Mouse (Mus musculus): Measurements from ENCODE around the gene Snapc3. TPM values are rescaled to one million over a fixed set of nuclear protein-coding genes. Genes with fewer than 3 reads are reported as not detected.

The Snapc3 gene
- polyA plus RNA-seq, 1 experiment from 2014 or later, result 43.1 TPM

DNA sequence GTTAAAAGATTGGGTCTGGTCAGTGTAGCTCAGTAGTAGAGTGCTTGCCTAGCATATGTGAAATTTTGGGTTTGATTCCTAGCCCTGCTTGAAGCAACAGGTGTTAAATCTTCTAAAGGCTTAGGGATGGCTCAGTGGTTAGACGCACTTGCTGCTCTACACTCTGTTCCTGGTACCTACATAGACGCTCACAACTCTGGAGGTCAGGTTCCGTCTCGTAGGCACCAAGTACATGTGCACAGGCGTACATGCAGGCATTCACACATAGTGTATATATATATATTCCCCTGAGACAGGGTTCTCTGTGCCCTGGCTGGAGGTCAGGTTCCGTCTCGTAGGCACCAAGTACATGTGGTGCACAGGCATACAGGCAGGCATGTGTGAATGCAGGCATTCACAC, 9.6 kb downstream of the Snapc3 start:
- 92% methylated on average over 7 of the region's 7 CpGs for WGBS
- no peak for DNase-seq (ENCODE audit: low spot score)

DNA sequence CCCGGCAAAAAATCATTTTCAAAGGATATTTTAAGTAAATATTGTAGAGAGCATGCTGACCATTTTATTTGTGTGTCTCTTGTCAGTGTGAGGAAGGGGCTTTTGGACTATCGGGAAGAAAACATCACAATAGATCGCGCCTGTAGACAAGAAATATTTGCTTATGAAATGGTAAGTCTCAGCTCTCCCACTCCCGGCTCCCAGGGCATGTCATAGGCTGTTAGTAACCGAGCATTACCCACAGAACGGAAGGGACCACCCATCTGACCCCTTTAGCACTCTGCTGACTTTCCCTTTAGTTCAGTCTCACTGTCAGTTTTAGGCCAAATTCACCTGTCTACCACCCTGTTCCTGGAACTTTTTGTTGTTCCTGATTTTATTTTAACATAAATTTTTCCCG, 10.2 kb downstream of the Snapc3 start:
- WGBS, result 96% methylated on average over 8 of the region's 8 CpGs
- no peak overlapping the region for H3K4me3 ChIP-seq (ENCODE audit: low read depth, low read length)
- DNase-seq (ENCODE audit: low spot score) (no peak), ATAC-seq (ENCODE audit: low read depth) (no peak)
- H3K4me2 ChIP-seq (ENCODE audit: low read depth, low read length), result no peak overlapping the region
- H3K36me3 ChIP-seq (ENCODE audit: control insufficient read depth, insufficient read depth, low read length), result peaks cover 82% of the 10 kb centered on the region
- H3K9me3 ChIP-seq (ENCODE audit: control insufficient read depth, low read length), result no peaks in the 10 kb centered on the region
- H3K4me1 ChIP-seq (ENCODE audit: control insufficient read depth, insufficient read depth, low read length), result no peaks in the 10 kb centered on the region
- H3K27me3 ChIP-seq (replicated peaks; ENCODE audit: control insufficient read depth, insufficient read depth, low read length), result no peaks in the 10 kb centered on the region
- H3K9ac ChIP-seq (ENCODE audit: low read depth, low read length), result no peak overlapping the region
- H3K27ac ChIP-seq (replicated peaks; ENCODE audit: low read depth, low read length), result no peak overlapping the region

More for the DNA sequence above, 9.6 kb downstream of the Snapc3 start:
- Histone ChIP-seq H3K4me1 (ENCODE audit: control insufficient read depth, insufficient read depth, low read length) (no peaks in the 10 kb centered on the region), H3K27me3 (replicated peaks; ENCODE audit: control insufficient read depth, insufficient read depth, low read length) (no peaks in the 10 kb centered on the region), H3K36me3 (ENCODE audit: control insufficient read depth, insufficient read depth, low read length) (peaks cover 82% of the 10 kb centered on the region), H3K4me2 (ENCODE audit: low read depth, low read length) (no peak overlapping the region), H3K9me3 (ENCODE audit: control insufficient read depth, low read length) (no peaks in the 10 kb centered on the region), H3K9ac (ENCODE audit: low read depth, low read length) (no peak overlapping the region), H3K27ac (replicated peaks; ENCODE audit: low read depth, low read length) (no peak overlapping the region), H3K4me3 (ENCODE audit: low read depth, low read length) (no peak overlapping the region)
- ATAC-seq (ENCODE audit: low read depth), result no peak

DNA sequence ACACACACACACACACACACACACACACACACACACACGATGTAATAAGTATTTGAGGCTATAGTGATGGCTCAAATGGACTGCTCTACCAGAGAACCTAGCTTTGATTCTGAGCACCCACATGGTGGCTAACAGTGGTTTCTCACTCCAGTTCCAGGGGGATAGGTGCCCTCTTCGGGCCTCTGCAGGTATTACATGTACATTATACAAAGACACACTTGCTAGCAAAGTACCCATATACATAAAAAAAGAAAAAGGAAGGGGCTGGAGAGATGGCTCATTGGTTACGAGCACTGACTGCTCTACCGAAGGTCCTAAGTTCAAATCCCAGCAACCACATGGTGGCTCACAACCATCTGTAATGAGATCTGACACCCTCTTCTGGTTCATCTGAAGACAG, 11.3 kb downstream of the Snapc3 start:
- H3K27me3 ChIP-seq (replicated peaks; ENCODE audit: control insufficient read depth, insufficient read depth, low read length), result no peaks in the 10 kb centered on the region
- H3K9ac ChIP-seq (ENCODE audit: low read depth, low read length), result no peak overlapping the region
- H3K27ac ChIP-seq (replicated peaks; ENCODE audit: low read depth, low read length), result no peak overlapping the region
- ATAC-seq (ENCODE audit: low read depth) (no peak), DNase-seq (ENCODE audit: low spot score) (no peak)
- H3K9me3 ChIP-seq (ENCODE audit: control insufficient read depth, low read length), result no peaks in the 10 kb centered on the region
- peaks cover 82% of the 10 kb centered on the region for H3K36me3 ChIP-seq (ENCODE audit: control insufficient read depth, insufficient read depth, low read length)
- no peak overlapping the region for H3K4me2 ChIP-seq (ENCODE audit: low read depth, low read length)
- WGBS, result 94% methylated on average over 4 of the region's 4 CpGs
- H3K4me1 ChIP-seq (ENCODE audit: control insufficient read depth, insufficient read depth, low read length), result no peaks in the 10 kb centered on the region
- no peak overlapping the region for H3K4me3 ChIP-seq (ENCODE audit: low read depth, low read length)

DNA sequence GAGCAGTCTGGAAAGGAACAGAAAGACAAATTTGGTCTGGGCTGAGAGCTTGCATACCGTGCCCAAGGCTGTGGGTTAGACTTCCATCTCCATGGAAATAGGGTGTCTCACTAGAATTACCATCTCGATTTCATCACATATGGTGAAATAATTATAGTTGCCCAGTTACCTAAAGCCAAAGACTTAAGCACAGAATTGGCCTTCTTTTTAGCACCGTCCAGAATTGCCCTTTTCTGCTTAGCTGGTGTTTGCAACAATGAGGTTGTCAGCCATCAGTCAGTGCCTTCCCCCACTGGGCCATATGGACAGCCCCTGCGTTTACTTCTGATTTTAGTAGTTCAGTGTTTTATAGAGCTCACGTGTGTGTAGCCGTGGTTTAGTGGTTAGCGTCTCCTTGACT, 14.4 kb downstream of the Snapc3 start:
- WGBS, result 88% methylated on average over 7 of the region's 7 CpGs
- no peak overlapping the region for H3K27ac ChIP-seq (replicated peaks; ENCODE audit: low read depth, low read length)
- ATAC-seq (ENCODE audit: low read depth), result no peak

DNA sequence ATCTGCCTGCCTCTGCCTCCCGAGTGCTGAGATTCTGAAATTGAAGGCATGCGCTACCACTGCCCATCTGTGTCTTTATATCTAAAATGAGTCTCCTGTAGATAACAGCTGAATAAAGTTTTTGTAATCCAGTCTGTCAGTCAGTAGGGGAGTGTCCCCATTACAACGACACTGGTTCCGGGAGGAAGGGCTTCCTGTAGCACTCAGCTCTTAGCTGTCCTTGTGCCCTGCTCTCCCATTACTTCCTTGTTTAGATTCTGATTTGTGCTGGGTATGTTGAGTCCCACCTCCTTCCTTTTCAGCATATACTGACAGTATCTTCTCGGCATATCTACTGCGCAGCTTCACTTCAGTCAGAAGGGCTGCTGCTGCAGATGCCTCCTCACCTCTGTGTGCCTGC, 15.4 kb downstream of the Snapc3 start:
- 93% methylated on average over 6 of the region's 6 CpGs for WGBS

More for the DNA sequence above, 14.4 kb downstream of the Snapc3 start:
- H3K4me3 ChIP-seq (ENCODE audit: low read depth, low read length), result no peak overlapping the region
- H3K9ac ChIP-seq (ENCODE audit: low read depth, low read length), result no peak overlapping the region
- DNase-seq (ENCODE audit: low spot score), result no peak
- no peaks in the 10 kb centered on the region for H3K4me1 ChIP-seq (ENCODE audit: control insufficient read depth, insufficient read depth, low read length)
- no peak overlapping the region for H3K4me2 ChIP-seq (ENCODE audit: low read depth, low read length)
- H3K27me3 ChIP-seq (replicated peaks; ENCODE audit: control insufficient read depth, insufficient read depth, low read length), result no peaks in the 10 kb centered on the region
- peaks cover 82% of the 10 kb centered on the region for H3K36me3 ChIP-seq (ENCODE audit: control insufficient read depth, insufficient read depth, low read length)
- no peaks in the 10 kb centered on the region for H3K9me3 ChIP-seq (ENCODE audit: control insufficient read depth, low read length)

DNA sequence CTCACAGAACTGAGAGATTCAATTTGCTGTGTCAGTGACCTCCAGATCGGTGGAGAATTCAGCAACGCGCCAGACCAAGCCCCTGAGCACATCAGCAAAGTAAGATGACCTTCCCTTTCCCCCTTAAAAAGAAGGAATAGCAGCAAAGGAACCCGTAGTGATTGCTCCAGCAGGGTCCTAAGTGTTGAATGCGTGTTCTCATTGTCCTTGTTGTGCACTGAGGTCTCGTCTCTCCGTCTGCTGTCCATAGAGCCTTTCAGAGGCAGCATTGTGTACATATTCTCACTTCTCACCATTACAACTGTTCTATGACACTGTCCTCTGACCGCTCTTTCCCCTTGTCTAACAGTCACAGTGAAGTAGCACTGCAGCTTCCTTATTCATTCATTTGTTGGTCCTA, 18.9 kb downstream of the Snapc3 start:
- H3K27me3 ChIP-seq (replicated peaks; ENCODE audit: control insufficient read depth, insufficient read depth, low read length), result no peaks in the 10 kb centered on the region
- H3K4me3 ChIP-seq (ENCODE audit: low read depth, low read length), result no peak overlapping the region
- WGBS, result 97% methylated on average over 8 of the region's 8 CpGs
- no peak overlapping the region for H3K4me2 ChIP-seq (ENCODE audit: low read depth, low read length)
- no peaks in the 10 kb centered on the region for H3K9me3 ChIP-seq (ENCODE audit: control insufficient read depth, low read length)
- no peak overlapping the region for H3K9ac ChIP-seq (ENCODE audit: low read depth, low read length)
- ATAC-seq (ENCODE audit: low read depth), result no peak
- DNase-seq (ENCODE audit: low spot score), result no peak
- H3K4me1 ChIP-seq (ENCODE audit: control insufficient read depth, insufficient read depth, low read length), result no peaks in the 10 kb centered on the region
- peaks cover 91% of the 10 kb centered on the region for H3K36me3 ChIP-seq (ENCODE audit: control insufficient read depth, insufficient read depth, low read length)
- H3K27ac ChIP-seq (replicated peaks; ENCODE audit: low read depth, low read length), result no peak overlapping the region

More for the DNA sequence above, 15.4 kb downstream of the Snapc3 start:
- no peaks in the 10 kb centered on the region for H3K27me3 ChIP-seq (replicated peaks; ENCODE audit: control insufficient read depth, insufficient read depth, low read length)
- H3K27ac ChIP-seq (replicated peaks; ENCODE audit: low read depth, low read length), result no peak overlapping the region
- no peak overlapping the region for H3K9ac ChIP-seq (ENCODE audit: low read depth, low read length)
- H3K4me2 ChIP-seq (ENCODE audit: low read depth, low read length), result no peak overlapping the region
- no peak overlapping the region for H3K4me3 ChIP-seq (ENCODE audit: low read depth, low read length)
- H3K9me3 ChIP-seq (ENCODE audit: control insufficient read depth, low read length), result no peaks in the 10 kb centered on the region
- DNase-seq (ENCODE audit: low spot score) (no peak), ATAC-seq (ENCODE audit: low read depth) (no peak)
- H3K4me1 ChIP-seq (ENCODE audit: control insufficient read depth, insufficient read depth, low read length), result no peaks in the 10 kb centered on the region
- peaks cover 81% of the 10 kb centered on the region for H3K36me3 ChIP-seq (ENCODE audit: control insufficient read depth, insufficient read depth, low read length)

DNA sequence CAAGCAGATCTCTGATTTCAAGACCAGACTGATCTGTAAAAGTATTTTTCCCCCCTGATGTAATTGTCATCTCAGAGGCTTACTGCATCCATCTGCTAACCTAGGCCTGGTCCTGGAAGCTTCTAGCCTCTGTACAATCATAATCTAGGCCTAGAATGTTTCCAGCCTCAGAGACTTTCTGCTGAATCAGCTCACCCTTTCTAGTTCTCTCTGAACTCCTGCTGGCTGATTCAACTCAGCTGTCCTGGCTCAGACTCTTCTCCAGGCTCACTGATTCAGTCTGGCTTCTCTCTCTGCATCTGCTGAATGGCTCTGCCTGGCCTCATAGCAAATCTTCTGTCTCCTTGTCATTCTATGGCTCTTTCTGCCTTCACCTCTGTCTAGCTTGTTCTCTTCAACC, 20.6 kb downstream of the Snapc3 start:
- H3K9ac ChIP-seq (ENCODE audit: low read depth, low read length), result no peak overlapping the region
- no peak overlapping the region for H3K4me3 ChIP-seq (ENCODE audit: low read depth, low read length)
- H3K27ac ChIP-seq (replicated peaks; ENCODE audit: low read depth, low read length), result no peak overlapping the region
- peaks cover 90% of the 10 kb centered on the region for H3K36me3 ChIP-seq (ENCODE audit: control insufficient read depth, insufficient read depth, low read length)
- no peaks in the 10 kb centered on the region for H3K9me3 ChIP-seq (ENCODE audit: control insufficient read depth, low read length)
- no peaks in the 10 kb centered on the region for H3K27me3 ChIP-seq (replicated peaks; ENCODE audit: control insufficient read depth, insufficient read depth, low read length)
- ATAC-seq (ENCODE audit: low read depth) (no peak), DNase-seq (ENCODE audit: low spot score) (no peak)
- no peaks in the 10 kb centered on the region for H3K4me1 ChIP-seq (ENCODE audit: control insufficient read depth, insufficient read depth, low read length)
- H3K4me2 ChIP-seq (ENCODE audit: low read depth, low read length), result no peak overlapping the region

DNA sequence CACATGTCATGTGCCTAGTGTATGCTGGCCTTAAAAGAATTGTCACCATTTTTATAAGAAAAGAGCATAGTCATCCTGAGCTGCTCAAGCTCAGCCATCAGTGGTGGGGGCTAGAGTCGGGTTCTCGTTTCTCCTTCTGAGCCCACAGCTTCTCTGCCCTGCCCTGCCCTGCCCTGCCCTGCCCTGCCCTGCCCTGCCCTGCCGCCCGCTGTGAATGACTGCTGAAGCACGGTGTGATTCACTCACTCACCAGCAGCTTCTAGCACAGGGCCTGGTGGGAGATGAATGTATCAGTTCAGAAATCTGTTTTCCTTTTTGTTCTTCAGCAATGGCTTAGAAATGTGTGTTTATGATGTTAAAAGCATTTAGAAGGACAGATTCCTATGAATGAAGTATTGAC, 21.5 kb downstream of the Snapc3 start:
- H3K27ac ChIP-seq (replicated peaks; ENCODE audit: low read depth, low read length), result no peak overlapping the region
- H3K4me3 ChIP-seq (ENCODE audit: low read depth, low read length), result no peak overlapping the region
- H3K27me3 ChIP-seq (replicated peaks; ENCODE audit: control insufficient read depth, insufficient read depth, low read length), result no peaks in the 10 kb centered on the region
- no peak overlapping the region for H3K9ac ChIP-seq (ENCODE audit: low read depth, low read length)
- DNase-seq (ENCODE audit: low spot score), result no peak
- ATAC-seq (ENCODE audit: low read depth), result no peak
- no peaks in the 10 kb centered on the region for H3K4me1 ChIP-seq (ENCODE audit: control insufficient read depth, insufficient read depth, low read length)
- no peak overlapping the region for H3K4me2 ChIP-seq (ENCODE audit: low read depth, low read length)
- 60% methylated on average over 5 of the region's 5 CpGs for WGBS
- H3K36me3 ChIP-seq (ENCODE audit: control insufficient read depth, insufficient read depth, low read length), result peaks cover 82% of the 10 kb centered on the region
- H3K9me3 ChIP-seq (ENCODE audit: control insufficient read depth, low read length), result no peaks in the 10 kb centered on the region

DNA sequence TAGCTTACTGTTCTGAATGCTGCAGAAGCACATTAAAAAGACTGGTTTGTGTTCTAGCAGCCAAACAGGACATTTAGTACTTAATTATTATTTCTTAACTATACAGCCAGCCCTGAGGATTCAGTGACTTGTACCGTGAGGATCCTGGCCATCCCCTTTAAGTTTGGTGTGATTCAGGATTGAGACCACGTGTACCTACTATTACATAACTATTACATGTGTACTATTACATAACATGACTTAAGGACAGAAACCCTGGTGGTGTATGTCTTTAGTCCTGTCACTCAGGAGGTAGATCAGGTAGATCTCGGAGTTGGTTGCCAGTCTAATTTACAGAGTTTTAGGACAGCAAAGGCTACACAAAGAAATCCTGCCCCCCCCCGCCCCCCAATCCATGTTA, 23.5 kb downstream of the Snapc3 start:
- Histone ChIP-seq H3K27ac (replicated peaks; ENCODE audit: low read depth, low read length) (no peak overlapping the region), H3K27me3 (replicated peaks; ENCODE audit: control insufficient read depth, insufficient read depth, low read length) (no peaks in the 10 kb centered on the region), H3K9ac (ENCODE audit: low read depth, low read length) (no peak overlapping the region), H3K4me3 (ENCODE audit: low read depth, low read length) (no peak overlapping the region), H3K36me3 (ENCODE audit: control insufficient read depth, insufficient read depth, low read length) (peaks cover 63% of the 10 kb centered on the region), H3K9me3 (ENCODE audit: control insufficient read depth, low read length) (no peaks in the 10 kb centered on the region), H3K4me2 (ENCODE audit: low read depth, low read length) (no peak overlapping the region), H3K4me1 (ENCODE audit: control insufficient read depth, insufficient read depth, low read length) (no peaks in the 10 kb centered on the region)
- WGBS, result 91% methylated on average over 4 of the region's 4 CpGs
- DNase-seq (ENCODE audit: low spot score) (no peak), ATAC-seq (ENCODE audit: low read depth) (no peak)

Measured in embryonic facial prominence, embryonic 14.5 days (tissue).